Mouse (Mus musculus): Measurements from ENCODE around the gene Mfap1b. TPM values are rescaled to one million over a fixed set of nuclear protein-coding genes. Genes with fewer than 3 reads are reported as not detected.
"Not testable (repeated sequence)": the region's sequence is repeated elsewhere in the genome, so short reads cannot be mapped to it uniquely, and the experiment has no call there.

Mfap1b gene
- polyA plus RNA-seq, 1 experiment from 2014 or later, result 74.3 TPM

DNA sequence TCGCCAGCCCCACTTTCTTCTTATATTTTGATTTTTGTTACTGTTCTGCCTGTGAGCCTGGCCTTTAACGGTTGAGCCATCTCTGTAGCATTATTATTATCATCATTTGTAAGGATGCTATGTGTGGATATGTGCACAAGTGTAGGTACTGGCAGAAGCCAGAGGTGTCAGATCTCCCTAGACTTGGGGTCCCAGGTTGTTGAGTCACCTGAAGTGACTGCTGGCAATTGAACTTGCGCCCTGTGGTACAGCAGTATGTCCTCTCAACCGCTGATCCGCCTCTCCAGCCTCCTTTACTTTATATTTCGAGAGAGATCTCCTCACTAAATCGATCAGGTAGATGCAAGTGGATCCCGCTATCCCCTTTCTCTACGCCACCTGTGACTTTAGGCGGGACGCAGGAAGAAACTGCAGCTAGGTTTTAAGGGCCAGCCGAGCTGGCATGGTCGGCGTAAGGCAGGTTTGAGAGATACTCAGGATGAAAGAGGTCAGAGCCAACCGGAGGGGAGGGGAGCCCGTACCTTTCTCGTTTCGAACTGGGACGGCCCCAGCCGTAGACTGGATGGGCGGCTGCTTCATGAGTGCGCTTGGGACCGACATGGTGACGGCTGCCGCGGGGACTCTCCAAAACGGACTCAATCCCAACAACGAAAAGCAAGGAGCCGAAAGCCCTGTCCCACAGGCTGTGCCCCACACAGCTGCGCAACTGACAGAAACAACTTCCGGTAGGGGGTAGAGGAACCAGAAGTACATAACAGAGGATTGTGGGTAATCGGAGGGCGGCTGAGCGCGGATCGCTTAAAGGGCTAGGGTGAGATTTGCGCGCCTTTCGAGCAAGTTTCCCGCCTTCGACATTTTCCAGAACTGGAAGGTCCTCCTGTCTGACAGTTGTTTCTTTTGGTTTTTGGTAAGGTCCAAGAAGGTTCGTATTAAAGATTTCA lies 32.3 kb upstream of the Mfap1b start, which contains the start of the genes Mfap1a and Wdr76:
Gene Mfap1a, minus strand, starts transcription at position 724 of the 941 bp plus-strand sequence.
Gene Wdr76, plus strand, starts transcription at position 782 of the 941 bp plus-strand sequence.
- Histone ChIP-seq H3K4me3 (peak within 1 kb of the TSS; percentile 57), H3K27ac (replicated peaks) (peak within 1 kb of the TSS; percentile 71), H3K9ac (peak within 1 kb of the TSS; percentile 75), H3K4me2 (peak within 1 kb of the TSS; percentile 75), H3K4me1 (replicated peaks) (peaks cover 24% of the 10 kb centered on the region), H3K36me3 (peaks cover 19% of the 10 kb centered on the region)
- H3K9me3 ChIP-seq, H3K27me3 ChIP-seq: not testable (repeated sequence)
- peak; percentile 94 for ATAC-seq (ENCODE audit: low read depth)
- WGBS, result 5% methylated on average over 42 of the region's 42 CpGs

DNA sequence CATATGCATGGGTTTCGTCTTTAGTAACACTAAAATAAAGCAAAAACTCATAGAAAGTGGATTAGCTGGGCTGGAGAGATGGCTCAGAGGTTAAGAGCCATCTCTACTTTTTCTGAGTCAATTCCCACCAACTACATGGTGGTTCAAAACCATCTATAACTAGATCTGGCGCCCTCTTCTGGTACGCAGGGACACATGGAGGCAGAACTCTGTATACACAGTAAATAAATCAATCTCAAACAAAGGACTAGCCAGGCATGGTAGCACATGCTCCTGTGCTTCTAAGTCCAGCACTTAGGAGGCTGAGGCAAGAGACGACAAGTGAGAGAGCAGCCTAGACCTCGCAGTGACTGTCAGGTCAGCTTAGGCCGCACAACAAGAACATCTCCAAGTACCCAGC lies 27.7 kb upstream of the Mfap1b start:
- WGBS, result 40% methylated on average over 1 of the region's 6 CpGs
- not testable (repeated sequence) for H3K9me3 ChIP-seq; H3K27ac ChIP-seq (replicated peaks); ATAC-seq (ENCODE audit: low read depth); H3K4me2 ChIP-seq; H3K9ac ChIP-seq; H3K27me3 ChIP-seq; H3K4me3 ChIP-seq; H3K4me1 ChIP-seq (replicated peaks)
- H3K36me3 ChIP-seq, result peaks cover 18% of the 10 kb centered on the region

DNA sequence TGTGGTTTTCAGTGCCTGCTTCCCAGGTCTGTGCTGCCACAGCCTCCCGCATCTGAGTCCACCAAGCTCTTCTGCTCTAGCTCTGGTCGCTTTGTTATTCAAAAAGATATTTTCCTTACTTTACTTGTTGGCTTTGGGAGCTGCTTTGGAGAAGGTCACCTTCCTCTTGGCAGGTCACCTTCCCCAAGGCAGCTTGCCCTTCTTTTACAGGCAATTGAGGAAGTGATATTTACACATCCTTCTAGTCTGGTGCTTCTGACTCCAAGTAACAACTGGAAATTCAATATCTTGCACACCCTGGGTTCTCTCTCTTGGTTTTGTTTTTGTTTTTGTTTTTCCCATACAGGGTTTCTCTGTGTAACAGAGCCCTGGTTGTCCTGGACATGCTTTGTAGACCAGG lies 10.5 kb upstream of the Mfap1b start:
- peaks cover 15% of the 10 kb centered on the region for H3K4me1 ChIP-seq (replicated peaks)
- ATAC-seq (ENCODE audit: low read depth); H3K27me3 ChIP-seq; H3K36me3 ChIP-seq; H3K4me3 ChIP-seq; H3K4me2 ChIP-seq; H3K9ac ChIP-seq; H3K27ac ChIP-seq (replicated peaks); H3K9me3 ChIP-seq: not testable (repeated sequence)
- 59% methylated on average over 2 of the region's 2 CpGs for WGBS

DNA sequence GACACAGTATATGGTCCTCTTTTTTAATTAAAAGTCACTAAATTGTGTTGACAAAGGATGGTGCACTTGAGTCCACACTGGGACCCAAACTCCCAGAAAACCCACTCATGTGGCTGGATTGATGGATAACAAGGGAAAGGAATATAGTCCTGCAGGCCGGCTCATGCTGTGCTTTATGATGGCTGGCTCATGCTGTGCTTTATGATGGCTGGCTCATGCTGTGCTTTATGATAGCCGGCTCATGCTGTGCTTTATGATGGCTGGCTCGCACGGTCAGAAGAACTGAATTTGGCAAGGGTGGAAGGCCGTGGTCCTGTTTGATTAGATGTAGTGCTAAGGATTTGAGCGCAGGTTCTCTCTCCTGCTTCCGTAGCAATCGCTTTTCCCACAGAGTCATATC lies 9.7 kb upstream of the Mfap1b start:
- H3K9me3 ChIP-seq, result no peaks in the 10 kb centered on the region
- H3K36me3 ChIP-seq, result no peaks in the 10 kb centered on the region
- 14% methylated on average over 8 of the region's 8 CpGs for WGBS
- peaks cover 15% of the 10 kb centered on the region for H3K4me1 ChIP-seq (replicated peaks)
- H3K4me2 ChIP-seq, result 0 out of 2 replicates have a peak overlapping the region, but pooled peaks have one; percentile 14
- no peak for ATAC-seq (ENCODE audit: low read depth)
- H3K4me3 ChIP-seq, result no peak overlapping the region
- H3K27me3 ChIP-seq, result no peaks in the 10 kb centered on the region
- H3K9ac ChIP-seq, result peak overlapping the region; percentile 31; the same call in 1 of the 2 replicates
- H3K27ac ChIP-seq (replicated peaks), result peak overlapping the region; percentile 49; the same call in 1 of the 2 replicates

DNA sequence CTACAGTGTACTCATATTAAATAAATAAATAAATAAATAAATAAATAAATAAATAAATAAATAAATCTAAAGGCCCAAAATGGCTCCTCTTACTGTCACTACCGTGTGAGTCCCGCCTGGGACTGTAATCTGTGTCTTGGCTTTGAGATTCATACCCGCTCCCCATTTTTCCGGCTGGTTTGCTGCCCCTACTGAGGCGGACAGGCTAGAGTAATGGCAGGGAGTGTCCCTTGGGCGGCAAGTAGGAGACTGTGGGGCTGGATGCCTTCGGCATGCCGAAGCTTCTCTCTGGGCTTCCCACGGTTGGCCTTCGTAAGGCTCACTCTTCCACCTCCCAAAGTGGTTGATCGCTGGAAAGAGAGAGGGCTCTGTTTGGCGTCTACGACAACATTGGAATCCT lies 7.0 kb upstream of the Mfap1b start:
- H3K36me3 ChIP-seq; ATAC-seq (ENCODE audit: low read depth); H3K4me3 ChIP-seq; H3K9me3 ChIP-seq; H3K9ac ChIP-seq; H3K27ac ChIP-seq (replicated peaks); H3K4me2 ChIP-seq; H3K27me3 ChIP-seq: not testable (repeated sequence)
- WGBS, result 91% methylated on average over 13 of the region's 13 CpGs
- peaks cover 15% of the 10 kb centered on the region for H3K4me1 ChIP-seq (replicated peaks)

DNA sequence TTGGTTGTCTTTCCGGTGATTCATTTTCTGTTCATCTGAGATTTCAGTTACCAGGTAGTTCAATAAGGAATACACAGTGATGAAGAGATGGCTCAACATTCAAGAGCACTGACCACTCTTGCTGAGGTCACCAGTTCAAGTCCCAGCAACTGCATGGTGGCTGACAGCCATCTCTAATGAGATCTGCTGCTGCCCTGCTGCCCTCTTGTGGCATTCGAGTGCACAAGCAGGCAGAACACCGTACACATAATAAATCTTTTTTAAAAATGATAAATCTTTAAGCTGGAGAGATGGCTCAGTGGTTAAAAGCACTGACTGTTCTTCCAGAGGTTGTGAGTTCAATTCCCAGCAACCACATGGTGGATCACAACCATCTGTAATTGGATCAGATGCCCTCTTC lies 6.6 kb upstream of the Mfap1b start:
- Histone ChIP-seq H3K4me3 (no peak overlapping the region), H3K36me3 (no peaks in the 10 kb centered on the region), H3K27ac (replicated peaks) (no peak overlapping the region), H3K4me1 (replicated peaks) (peaks cover 15% of the 10 kb centered on the region), H3K9ac (no peak overlapping the region), H3K4me2 (no peak overlapping the region), H3K27me3 (no peaks in the 10 kb centered on the region), H3K9me3 (no peaks in the 10 kb centered on the region)
- ATAC-seq (ENCODE audit: low read depth), result no peak
- WGBS, result 56% methylated on average over 3 of the region's 3 CpGs

DNA sequence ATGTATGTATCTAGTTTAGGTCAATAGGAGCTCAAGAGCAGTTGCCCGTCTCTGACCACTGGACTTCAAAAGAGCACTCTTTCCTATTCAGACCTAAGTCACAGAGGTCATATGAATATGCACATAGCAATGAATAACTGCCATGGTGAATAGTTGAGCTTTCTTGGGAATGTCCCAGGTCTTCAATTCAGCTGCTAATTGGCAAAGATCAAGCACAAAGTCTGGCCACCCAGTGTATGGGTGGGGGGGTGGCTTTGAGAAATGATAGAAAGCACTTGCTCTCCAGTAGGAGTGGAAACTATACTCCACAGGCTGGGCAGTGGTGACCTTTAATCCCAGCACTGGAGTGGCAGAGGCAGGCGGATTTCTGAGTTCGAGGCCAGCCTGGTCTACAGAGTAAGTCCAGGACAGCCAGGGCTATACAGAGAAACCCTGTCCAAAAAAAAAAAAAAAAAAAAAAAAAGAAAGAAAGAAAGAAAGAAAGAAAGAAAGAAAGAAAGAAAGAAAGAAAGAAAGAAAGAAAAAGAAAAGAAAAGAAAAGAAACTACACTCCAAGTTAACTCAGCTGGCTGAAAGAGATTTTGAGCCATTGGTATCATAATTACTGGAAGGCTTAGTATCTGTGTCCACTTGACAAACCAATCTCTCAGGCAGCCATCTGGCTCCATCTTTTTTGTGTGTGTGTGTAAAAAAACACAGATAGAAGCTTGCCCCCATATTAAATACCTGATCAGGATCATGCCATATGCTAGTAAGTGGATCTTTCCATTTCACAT lies 3.8 kb upstream of the Mfap1b start:
- H3K4me1 ChIP-seq (replicated peaks), result peaks cover 5% of the 10 kb centered on the region; the same call in 1 of the 2 replicates
- no peak overlapping the region for H3K4me3 ChIP-seq
- WGBS, result 71% methylated on average over 3 of the region's 3 CpGs
- ATAC-seq (ENCODE audit: low read depth), result no peak
- no peaks in the 10 kb centered on the region for H3K36me3 ChIP-seq
- no peaks in the 10 kb centered on the region for H3K27me3 ChIP-seq
- H3K4me2 ChIP-seq, result no peak overlapping the region
- no peak overlapping the region for H3K27ac ChIP-seq (replicated peaks)
- no peak overlapping the region for H3K9ac ChIP-seq
- H3K9me3 ChIP-seq, result no peaks in the 10 kb centered on the region

DNA sequence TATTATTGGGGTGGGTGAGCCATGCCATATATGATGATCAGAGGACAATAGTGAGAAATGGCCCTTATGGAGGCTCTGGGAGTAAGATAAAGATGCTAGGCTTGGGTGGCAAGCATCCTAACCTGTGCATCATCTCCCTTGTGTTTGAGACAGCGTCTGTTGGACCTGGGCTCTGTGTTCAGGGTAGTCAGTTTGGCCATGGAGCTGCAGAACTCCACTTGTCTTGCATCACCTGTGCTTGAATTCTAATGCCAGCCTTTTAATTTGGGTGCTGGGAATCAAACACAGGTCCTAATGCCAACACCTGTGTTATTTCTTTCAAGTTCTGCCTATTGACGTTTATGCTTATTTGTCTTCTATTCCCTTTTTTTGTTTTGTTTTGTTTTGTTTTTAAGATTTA lies 1.4 kb upstream of the Mfap1b start:
- not testable (repeated sequence) for H3K9me3 ChIP-seq; H3K27ac ChIP-seq (replicated peaks); H3K4me3 ChIP-seq; H3K27me3 ChIP-seq; H3K4me1 ChIP-seq (replicated peaks); H3K9ac ChIP-seq; H3K4me2 ChIP-seq; ATAC-seq (ENCODE audit: low read depth)
- H3K36me3 ChIP-seq, result peaks cover 11% of the 10 kb centered on the region; the same call in 1 of the 2 replicates
- WGBS, result 95% methylated on average over 2 of the region's 2 CpGs

DNA sequence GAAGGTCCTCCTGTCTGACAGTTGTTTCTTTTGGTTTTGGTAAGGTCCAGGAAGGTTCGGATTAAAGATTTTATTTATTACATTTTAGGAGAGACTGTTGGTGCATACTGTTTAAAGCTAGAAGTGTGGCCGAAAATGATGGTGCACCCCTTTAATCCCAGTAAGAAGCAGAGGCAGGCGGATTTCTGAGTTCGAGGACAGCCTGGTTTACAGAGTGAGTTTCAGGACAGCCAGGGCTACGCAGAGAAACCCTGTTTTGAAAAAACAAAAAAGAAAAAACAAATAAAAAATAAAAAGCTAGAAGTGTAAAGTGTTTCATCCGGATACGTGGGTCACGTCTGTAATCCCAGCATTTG lies 291 bp upstream of the Mfap1b start:
- no peaks in the 10 kb centered on the region for H3K9me3 ChIP-seq
- no peaks in the 10 kb centered on the region for H3K27me3 ChIP-seq
- H3K9ac ChIP-seq, result peak overlapping the region; percentile 75
- 37% methylated on average over 8 of the region's 8 CpGs for WGBS
- H3K4me1 ChIP-seq (replicated peaks), result peaks cover 4% of the 10 kb centered on the region; the same call in 1 of the 2 replicates
- H3K4me2 ChIP-seq, result peak overlapping the region; percentile 80
- H3K4me3 ChIP-seq, result peak overlapping the region; percentile 60
- peak; percentile 32; the same call in 1 of the 2 replicates for ATAC-seq (ENCODE audit: low read depth)
- peaks cover 11% of the 10 kb centered on the region; the same call in 1 of the 2 replicates for H3K36me3 ChIP-seq
- peak overlapping the region; percentile 62 for H3K27ac ChIP-seq (replicated peaks)

DNA sequence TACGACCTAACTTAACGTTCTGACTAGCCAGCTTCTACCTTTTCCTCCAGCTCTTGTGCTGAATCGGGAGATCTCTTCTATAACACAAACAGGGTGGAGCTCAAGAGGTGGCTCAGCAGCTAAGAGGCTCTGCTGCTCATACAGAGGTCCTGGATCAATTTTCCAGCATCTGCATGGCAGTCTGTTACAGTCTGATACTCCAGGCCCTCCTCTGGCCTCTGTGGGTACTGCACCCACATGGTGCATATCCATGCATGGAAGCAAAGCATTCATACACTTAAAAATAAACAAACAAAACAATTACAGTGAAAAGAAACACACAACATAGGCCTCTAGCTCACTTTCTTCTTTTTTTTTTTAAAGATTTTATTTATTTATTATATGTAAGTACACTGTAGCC lies 1.1 kb downstream of the Mfap1b start:
- not testable (repeated sequence) for ATAC-seq (ENCODE audit: low read depth); H3K4me1 ChIP-seq (replicated peaks); H3K27ac ChIP-seq (replicated peaks); H3K9me3 ChIP-seq; H3K9ac ChIP-seq; H3K27me3 ChIP-seq
- Histone ChIP-seq H3K4me3 (peak overlapping the region; percentile 60; the same call in 1 of the 2 replicates), H3K4me2 (peak overlapping the region; percentile 80), H3K36me3 (peaks cover 16% of the 10 kb centered on the region)
- WGBS, result 95% methylated on average over 3 of the region's 3 CpGs

DNA sequence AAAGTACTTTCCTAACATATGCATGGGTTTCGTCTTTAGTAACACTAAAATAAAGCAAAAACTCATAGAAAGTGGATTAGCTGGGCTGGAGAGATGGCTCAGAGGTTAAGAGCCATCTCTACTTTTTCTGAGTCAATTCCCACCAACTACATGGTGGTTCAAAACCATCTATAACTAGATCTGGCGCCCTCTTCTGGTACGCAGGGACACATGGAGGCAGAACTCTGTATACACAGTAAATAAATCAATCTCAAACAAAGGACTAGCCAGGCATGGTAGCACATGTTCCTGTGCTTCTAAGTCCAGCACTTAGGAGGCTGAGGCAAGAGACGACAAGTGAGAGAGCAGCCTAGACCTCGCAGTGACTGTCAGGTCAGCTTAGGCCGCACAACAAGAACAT lies 4.9 kb downstream of the Mfap1b start:
- H3K27me3 ChIP-seq; H3K4me3 ChIP-seq; H3K4me2 ChIP-seq; H3K27ac ChIP-seq (replicated peaks); H3K4me1 ChIP-seq (replicated peaks); H3K9me3 ChIP-seq; ATAC-seq (ENCODE audit: low read depth); H3K9ac ChIP-seq: not testable (repeated sequence)
- H3K36me3 ChIP-seq, result peaks cover 16% of the 10 kb centered on the region
- WGBS, result 69% methylated on average over 5 of the region's 6 CpGs

DNA sequence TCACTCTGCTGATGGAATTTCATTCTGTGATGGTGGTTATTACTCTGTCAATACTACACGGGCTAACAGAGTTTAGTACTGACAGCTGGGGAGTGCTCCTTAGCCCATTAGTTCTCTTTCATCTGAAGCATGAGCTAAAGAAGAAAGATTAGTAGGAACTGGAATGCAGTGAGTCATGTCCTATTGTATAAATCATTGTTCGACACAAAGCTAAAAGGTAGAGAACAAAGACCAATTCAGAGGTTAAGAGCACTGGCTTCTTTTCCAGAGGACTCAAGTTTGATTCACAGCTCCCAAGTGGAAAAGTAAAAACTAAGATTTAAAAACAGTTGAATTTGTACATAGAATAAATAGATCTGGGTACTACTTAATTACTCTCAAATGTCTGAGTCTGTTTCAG lies 13.8 kb downstream of the Mfap1b start:
- H3K27ac ChIP-seq (replicated peaks), result no peak overlapping the region
- 55% methylated on average over 2 of the region's 2 CpGs for WGBS
- no peak overlapping the region for H3K9ac ChIP-seq
- H3K4me2 ChIP-seq, result no peak overlapping the region
- H3K9me3 ChIP-seq, result no peaks in the 10 kb centered on the region
- no peak overlapping the region for H3K4me3 ChIP-seq
- H3K36me3 ChIP-seq, result peaks cover 29% of the 10 kb centered on the region
- no peak for ATAC-seq (ENCODE audit: low read depth)
- H3K27me3 ChIP-seq, result no peaks in the 10 kb centered on the region
- peaks cover 18% of the 10 kb centered on the region for H3K4me1 ChIP-seq (replicated peaks)
